Mouse (Mus musculus) MEL (cell line): ENCODE measurements around the gene Asb3. TPM values are rescaled to one million over a fixed set of nuclear protein-coding genes. Genes with fewer than 3 reads are reported as not detected.
A peak's percentile ranks its signal among the peaks of the same experiment; 100 is the strongest.

Source experiments
- DNase-seq: peaks from one replicate; pipeline ENCODE4 v3.0.0; 2011; ENCODE audit warnings: low read depth, low spot score
- H3K27ac ChIP-seq: 2 replicates; pipeline ENCODE4 v1.5.1; 2012; ENCODE audit warnings: low read depth, mild to moderate bottlenecking, control low read depth, low read length, moderate library complexity; ENCODE audit not compliant: control insufficient read depth
- H3K27me3 ChIP-seq, 2 experiments: fragments of 150-350 bp in 1 of 2; sonication (generic) in 1 of 2; 2 replicates each; pipeline ENCODE4 v1.6.1; 2012; ENCODE audit warnings: low read length in 2 of 2, mild to moderate bottlenecking in 2 of 2, improper control_type of control experiment in 1 of 2, moderate library complexity in 1 of 2; ENCODE audit not compliant: insufficient read depth in 2 of 2, control insufficient read depth in 1 of 2
- H3K36me3 ChIP-seq, 2 experiments: 2 replicates each; pipeline ENCODE4 v1.6.1; 2012 to 2014; ENCODE audit warnings: low read length in 2 of 2, improper control_type of control experiment in 1 of 2, inconsistent platforms in 1 of 2, mild to moderate bottlenecking in 1 of 2; ENCODE audit not compliant: insufficient read depth in 2 of 2, control insufficient read depth in 1 of 2
- H3K4me1 ChIP-seq, 2 experiments: fragments of 150-350 bp in 1 of 2; sonication (generic) in 1 of 2; 2 replicates each; pipeline ENCODE4 v1.6.1; 2012; ENCODE audit warnings: low read length in 2 of 2, improper control_type of control experiment in 1 of 2, mild to moderate bottlenecking in 1 of 2; ENCODE audit not compliant: insufficient read depth in 2 of 2, control insufficient read depth in 1 of 2
- H3K4me3 ChIP-seq, 2 experiments: fragments of 150-350 bp in 1 of 2; sonication (generic) in 1 of 2; 2 replicates each; pipeline ENCODE4 v1.5.1; 2012; ENCODE audit warnings: low read depth in 2 of 2, low read length in 2 of 2, mild to moderate bottlenecking in 2 of 2, moderate library complexity in 2 of 2, control low read depth in 1 of 2, improper control_type of control experiment in 1 of 2; ENCODE audit not compliant: control insufficient read depth in 1 of 2, insufficient read depth in 1 of 2
- H3K79me2 ChIP-seq: 2 replicates; pipeline ENCODE4 v1.6.1; 2012; ENCODE audit warnings: mild to moderate bottlenecking, low read length, moderate library complexity; ENCODE audit not compliant: control insufficient read depth, poor library complexity, insufficient read depth
- H3K9ac ChIP-seq: 2 replicates; pipeline ENCODE4 v1.6.1; 2012; ENCODE audit warnings: low read depth, mild to moderate bottlenecking, control low read depth, low read length, moderate library complexity; ENCODE audit not compliant: control insufficient read depth, poor library complexity, severe bottlenecking
- H3K9me3 ChIP-seq: fragments of 150-350 bp; sonication (generic); replicated peaks from 2 replicates; pipeline ENCODE4 v1.6.1; 2012; ENCODE audit warnings: mild to moderate bottlenecking, low read length, improper control_type of control experiment, moderate library complexity; ENCODE audit not compliant: insufficient read depth
- CHD2 ChIP-seq: IDR thresholded peaks from 2 replicates; pipeline ENCODE4 v1.6.1; 2011; ENCODE audit warnings: low read length, improper control_type of control experiment
- CTCF ChIP-seq, 3 experiments: IDR thresholded peaks in 2 of 3; conservative IDR thresholded peaks in 1 of 3; 2 replicates each; pipeline ENCODE4 v1.5.1; 2011 to 2012; ENCODE audit warnings: low read length in 3 of 3, low read depth in 2 of 3, mild to moderate bottlenecking in 2 of 3, improper control_type of control experiment in 1 of 3, inconsistent platforms in 1 of 3, mixed read lengths in 1 of 3, moderate library complexity in 1 of 3; ENCODE audit not compliant: control insufficient read depth in 1 of 3, insufficient read depth in 1 of 3, poor library complexity in 1 of 3, severe bottlenecking in 1 of 3
- ELF1 ChIP-seq: IDR thresholded peaks from 2 replicates; pipeline ENCODE4 v1.6.1; 2014; ENCODE audit warnings: low read depth, mild to moderate bottlenecking, inconsistent platforms, low read length, improper control_type of control experiment, moderate library complexity
- ETS1 ChIP-seq: IDR thresholded peaks from 2 replicates; pipeline ENCODE4 v1.6.1; 2012; ENCODE audit warnings: low read depth, mild to moderate bottlenecking, inconsistent platforms, low read length, improper control_type of control experiment, moderate library complexity
- GABPA ChIP-seq: IDR thresholded peaks from 2 replicates; pipeline ENCODE4 v1.6.1; 2012; ENCODE audit warnings: low read depth, mild to moderate bottlenecking, inconsistent platforms, low read length, improper control_type of control experiment, moderate library complexity
- HCFC1 ChIP-seq: IDR thresholded peaks from 2 replicates; pipeline ENCODE4 v1.6.1; 2012; ENCODE audit warnings: low read depth, mild to moderate bottlenecking, inconsistent platforms, low read length, improper control_type of control experiment, moderate library complexity
- KAT2A ChIP-seq: conservative IDR thresholded peaks from 2 replicates; pipeline ENCODE4 v1.6.1; 2012; ENCODE audit warnings: low read depth, low read length, improper control_type of control experiment, inconsistent platforms
- MAFK ChIP-seq: IDR thresholded peaks from 2 replicates; pipeline ENCODE4 v1.6.1; 2011; ENCODE audit warnings: low read depth, mild to moderate bottlenecking, low read length, improper control_type of control experiment, borderline replicate concordance
- MAZ ChIP-seq: IDR thresholded peaks from 2 replicates; pipeline ENCODE4 v1.6.1; 2012; ENCODE audit warnings: low read depth, mild to moderate bottlenecking, inconsistent platforms, low read length, improper control_type of control experiment
- MXI1 ChIP-seq: IDR thresholded peaks from 2 replicates; pipeline ENCODE4 v1.6.1; 2011; ENCODE audit warnings: mild to moderate bottlenecking, low read depth, low read length, improper control_type of control experiment
- NELFE ChIP-seq: IDR thresholded peaks from 2 replicates; pipeline ENCODE4 v1.6.1; 2011; ENCODE audit warnings: low read depth, low read length, improper control_type of control experiment
- NRF1 ChIP-seq: IDR thresholded peaks from 2 replicates; pipeline ENCODE4 v1.6.1; 2014; ENCODE audit warnings: low read depth, mild to moderate bottlenecking, inconsistent platforms, low read length, improper control_type of control experiment, moderate library complexity; ENCODE audit not compliant: poor library complexity, insufficient read depth, severe bottlenecking
- POLR2A ChIP-seq, 2 experiments: IDR thresholded peaks; 2 replicates each; pipeline ENCODE4 v1.6.1; 2011 to 2012; ENCODE audit warnings: low read length in 2 of 2, mild to moderate bottlenecking in 2 of 2, control low read depth in 1 of 2, improper control_type of control experiment in 1 of 2, low read depth in 1 of 2, moderate library complexity in 1 of 2; ENCODE audit not compliant: control insufficient read depth in 1 of 2, insufficient read depth in 1 of 2, poor library complexity in 1 of 2
- POLR2AphosphoS2 ChIP-seq: IDR thresholded peaks from 2 replicates; pipeline ENCODE4 v1.6.1; 2011; ENCODE audit warnings: low read length, improper control_type of control experiment
- RAD21 ChIP-seq: IDR thresholded peaks from 2 replicates; pipeline ENCODE4 v1.6.1; 2011; ENCODE audit warnings: mild to moderate bottlenecking, low read depth, low read length, improper control_type of control experiment
- RCOR1 ChIP-seq: IDR thresholded peaks from 2 replicates; pipeline ENCODE4 v1.6.1; 2012; ENCODE audit warnings: low read depth, mild to moderate bottlenecking, inconsistent platforms, low read length, improper control_type of control experiment
- SIN3A ChIP-seq: IDR thresholded peaks from 2 replicates; pipeline ENCODE4 v1.6.1; 2012; ENCODE audit warnings: low read length, improper control_type of control experiment, inconsistent platforms
- SMC3 ChIP-seq: IDR thresholded peaks from 2 replicates; pipeline ENCODE4 v1.6.1; 2011; ENCODE audit warnings: low read depth, low read length, improper control_type of control experiment
- TAL1 ChIP-seq: IDR thresholded peaks from 2 replicates; pipeline ENCODE4 v1.6.1; 2012; ENCODE audit warnings: mild to moderate bottlenecking, inconsistent platforms, low read length, moderate library complexity, mixed read lengths
- TBP ChIP-seq: IDR thresholded peaks from 2 replicates; pipeline ENCODE4 v1.8.0; 2011; ENCODE audit warnings: low read depth, low read length, improper control_type of control experiment
- TCF12 ChIP-seq: IDR thresholded peaks from 2 replicates; pipeline ENCODE4 v1.6.1; 2014; ENCODE audit warnings: low read depth, mild to moderate bottlenecking, inconsistent platforms, low read length, improper control_type of control experiment, moderate library complexity
- ZC3H11A ChIP-seq: IDR thresholded peaks from 2 replicates; pipeline ENCODE4 v1.6.1; 2012; ENCODE audit warnings: low read depth, mild to moderate bottlenecking, inconsistent platforms, low read length, improper control_type of control experiment
- ZMIZ1 ChIP-seq: IDR thresholded peaks from 2 replicates; pipeline ENCODE4 v1.6.1; 2012; ENCODE audit warnings: low read depth, mild to moderate bottlenecking, inconsistent platforms, low read length, improper control_type of control experiment, moderate library complexity
- polyA plus RNA-seq, 2 experiments: library from polyadenylated mRNA; stranded (reverse) in 1 of 2; unstranded in 1 of 2; fragments of >175 nt in 1 of 2; fragments of >200 nt in 1 of 2; gene quantifications; 2 replicates each; pipeline versions ENCODE4 v1.2.1 to v1.2.4; 2012; ENCODE audit warnings: low replicate concordance in 2 of 2, low read depth in 1 of 2; ENCODE audit not compliant: insufficient read length in 2 of 2, insufficient read depth in 1 of 2, missing spikeins in 1 of 2
- total RNA-seq: library from RNA; depleted of rRNA; stranded (reverse); fragments of 300-350 nt; gene quantifications from 2 replicates; pipeline ENCODE4 v1.2.3, GENCODE M21; 2012

Gene Asb3
- total and polyA plus RNA-seq, 3 experiments, result 7.9 to 14.3 TPM; not detected in 1

DNA sequence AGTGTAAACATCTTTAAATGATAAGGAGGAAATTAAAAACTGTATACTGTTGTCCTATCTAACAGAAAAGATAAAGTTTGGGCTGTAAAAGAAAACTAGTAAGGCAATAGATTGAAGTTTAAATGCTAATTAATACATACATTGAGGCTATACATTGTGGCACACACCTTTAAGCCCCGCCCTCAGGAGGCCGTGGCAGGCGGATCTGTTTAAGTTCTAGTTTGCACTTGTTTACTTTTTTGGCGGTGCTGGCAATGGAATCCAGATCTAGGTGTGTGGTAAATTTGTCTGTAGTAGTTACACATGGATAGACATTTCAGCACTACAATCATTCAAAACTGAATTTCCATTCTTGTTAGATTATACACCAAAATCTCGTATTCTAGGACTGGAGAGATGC is 67.6 kb downstream of the Asb3 start:
- Histone ChIP-seq H3K36me3 (peaks cover 7 to 19% of the 10 kb centered on the region in 2 experiments), H3K4me3 (peak overlapping the region; percentile 65 to 93), H3K4me1 (peaks cover 0 to 3% of the 10 kb centered on the region in 2 experiments; a peak in 2 of 4 replicates), H3K27ac (no peak overlapping the region), H3K9me3 (no peaks in the 10 kb centered on the region), H3K79me2 (peaks cover 9% of the 10 kb centered on the region), H3K9ac (peak overlapping the region; percentile 73), H3K27me3 (no peaks in the 10 kb centered on the region)
- peak; percentile 75 for DNase-seq
- TF ChIP-seq ZC3H11A (no peak), ETS1 (0 out of 2 replicates have a peak, but pooled peaks have one; percentile 8), SIN3A (0 out of 2 replicates have a peak, but pooled peaks have one; percentile 13)

DNA sequence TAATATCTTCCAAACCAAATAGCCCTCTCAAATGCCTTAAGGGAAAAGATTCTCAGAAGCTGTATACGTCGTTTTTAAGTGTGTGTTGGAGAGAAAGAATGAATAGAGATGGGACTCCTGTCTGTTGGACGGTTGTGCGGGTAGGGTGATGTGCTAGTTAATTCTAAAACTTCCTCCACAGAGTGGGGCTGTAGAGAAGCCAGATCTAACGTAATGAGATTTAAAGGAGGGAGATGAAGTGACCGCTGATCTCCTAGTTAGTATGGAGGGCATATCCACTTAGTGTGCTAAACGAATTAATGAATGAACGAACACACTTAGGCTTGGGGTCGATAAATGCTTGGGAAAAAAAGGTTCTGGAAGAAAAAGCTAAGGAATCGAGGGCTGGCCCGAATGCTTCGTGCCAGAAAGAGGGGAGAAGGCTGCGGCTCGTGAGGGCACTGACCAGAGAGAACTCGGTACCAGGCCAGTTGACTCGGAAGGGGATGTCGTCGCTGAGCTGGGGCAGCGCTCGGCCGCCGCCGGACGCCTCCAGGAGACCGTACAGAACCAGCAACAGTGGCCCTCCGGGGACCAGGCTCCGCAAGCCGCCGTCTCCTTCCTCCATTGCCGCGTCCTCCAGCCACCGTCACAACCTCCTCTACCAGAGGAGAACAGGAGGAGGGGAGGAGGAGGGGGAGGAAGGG is 68.4 kb downstream of the Asb3 start:
- no peaks in the 10 kb centered on the region for H3K27me3 ChIP-seq
- no peaks in the 10 kb centered on the region for H3K9me3 ChIP-seq
- peak overlapping the region; percentile 43 for H3K27ac ChIP-seq
- peaks cover 7 to 14% of the 10 kb centered on the region in 2 experiments for H3K36me3 ChIP-seq
- TF ChIP-seq TCF12 (no peak), CTCF (IDR thresholded peaks at IDR 0.05 in 2 of 3, conservative IDR thresholded peaks at IDR 0.05 in 1 of 3; ENCODE audit: control insufficient read depth in 1 of 3, insufficient read depth in 1 of 3, low read depth in 2 of 3, low read length in 3 of 3, poor library complexity in 1 of 3, severe bottlenecking in 1 of 3) (peak in 1 of 3 experiments; percentile 5; a peak in 1 of 6 replicates), SMC3 (peak; percentile 34), RAD21 (peak; percentile 10)
- TF ChIP-seq, all 39 proteins: peak for 3
- Histone ChIP-seq H3K79me2 (peaks cover 9% of the 10 kb centered on the region), H3K4me1 (peaks cover 0 to 3% of the 10 kb centered on the region in 2 experiments; a peak in 2 of 4 replicates), H3K9ac (peak overlapping the region; percentile 73), H3K4me3 (peak overlapping the region; percentile 65 to 93)
- peak; percentile 68 for DNase-seq

DNA sequence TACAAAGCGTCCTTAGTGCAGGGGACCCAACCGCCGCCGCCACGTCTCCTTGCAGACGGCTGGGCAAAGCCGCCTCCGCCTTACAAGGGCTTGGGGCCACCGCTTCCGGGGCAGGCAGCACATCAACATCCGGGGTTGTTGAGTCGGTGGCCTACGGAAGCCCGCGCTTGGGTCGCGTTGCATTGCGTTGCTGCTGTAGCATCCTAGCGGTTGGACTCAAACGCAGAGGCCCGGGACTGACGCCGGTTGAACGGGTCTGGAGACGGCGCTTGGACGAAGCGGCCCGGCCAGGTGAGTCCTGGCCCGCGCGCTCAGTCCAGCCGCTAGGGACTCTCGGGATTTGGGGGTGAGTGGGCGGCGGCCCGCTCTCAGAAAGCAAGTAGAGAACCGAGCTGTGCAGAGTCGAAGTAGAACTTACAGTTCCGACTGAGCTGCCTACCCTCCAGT is 69.1 kb downstream of the Asb3 start, which contains the start of gene Erlec1:
Gene Erlec1 (minus strand): TSS at position 57 of the 447 bp plus-strand sequence.
- Histone ChIP-seq H3K27me3 (no peaks in the 10 kb centered on the region), H3K9ac (peak within 1 kb of the TSS; percentile 90), H3K36me3 (peaks cover 7 to 12% of the 10 kb centered on the region in 2 experiments), H3K4me3 (peak within 1 kb of the TSS; percentile 65 to 93), H3K27ac (peak within 1 kb of the TSS; percentile 46), H3K79me2 (peaks cover 9% of the 10 kb centered on the region), H3K4me1 (peaks cover 0 to 3% of the 10 kb centered on the region in 2 experiments; a peak in 2 of 4 replicates), H3K9me3 (no peaks in the 10 kb centered on the region)
- peak; percentile 95 for DNase-seq
- TF ChIP-seq MXI1 (peak; percentile 71), HCFC1 (peak; percentile 95), GABPA (peak; percentile 50; the same call in 1 of the 2 replicates), POLR2AphosphoS2 (0 out of 2 replicates have a peak, but pooled peaks have one; percentile 43), TBP (peak; percentile 43; the same call in 1 of the 2 replicates), ELF1 (peak; percentile 90), CTCF (IDR thresholded peaks at IDR 0.05 in 2 of 3, conservative IDR thresholded peaks at IDR 0.05 in 1 of 3; ENCODE audit: control insufficient read depth in 1 of 3, insufficient read depth in 1 of 3, low read depth in 2 of 3, low read length in 3 of 3, poor library complexity in 1 of 3, severe bottlenecking in 1 of 3) (no peak), NELFE (peak; percentile 68), MAFK (no peak), TAL1 (no peak), MAZ (peak; percentile 79; the same call in 1 of the 2 replicates), RCOR1 (peak; percentile 38; the same call in 1 of the 2 replicates), TCF12 (peak; percentile 71; the same call in 1 of the 2 replicates), NRF1 (0 out of 2 replicates have a peak, but pooled peaks have one; percentile 18), ETS1 (peak; percentile 50), CHD2 (peak; percentile 69), RAD21 (no peak), POLR2A (IDR thresholded peaks at IDR 0.05; ENCODE audit: control insufficient read depth in 1 of 2, insufficient read depth in 1 of 2, low read depth in 1 of 2, low read length in 2 of 2, poor library complexity in 1 of 2) (peak; percentile 51 to 64; a peak in 2 of 4 replicates), KAT2A (peak; percentile 88), ZMIZ1 (0 out of 2 replicates have a peak, but pooled peaks have one; percentile 60)
